Mouse (Mus musculus) sigmoid colon, adult 10 weeks (tissue): ENCODE results near the gene Hspa4. TPM values are rescaled to one million over a fixed set of nuclear protein-coding genes. Genes with fewer than 3 reads are reported as not detected.

Source experiments
- polyA plus RNA-seq: library from polyadenylated mRNA; stranded (reverse); fragments of 350-450 nt; fragmentation: Illumina TruSeq; extraction: RNeasy Lipid Tissue Mini Kit (QIAGEN cat#74804); gene quantifications from one replicate; pipeline ENCODE4 v1.2.3, GENCODE M21; 2014; ENCODE audit warnings: low read depth, low replicate concordance

The Hspa4 gene
- 419 TPM for polyA plus RNA-seq

DNA sequence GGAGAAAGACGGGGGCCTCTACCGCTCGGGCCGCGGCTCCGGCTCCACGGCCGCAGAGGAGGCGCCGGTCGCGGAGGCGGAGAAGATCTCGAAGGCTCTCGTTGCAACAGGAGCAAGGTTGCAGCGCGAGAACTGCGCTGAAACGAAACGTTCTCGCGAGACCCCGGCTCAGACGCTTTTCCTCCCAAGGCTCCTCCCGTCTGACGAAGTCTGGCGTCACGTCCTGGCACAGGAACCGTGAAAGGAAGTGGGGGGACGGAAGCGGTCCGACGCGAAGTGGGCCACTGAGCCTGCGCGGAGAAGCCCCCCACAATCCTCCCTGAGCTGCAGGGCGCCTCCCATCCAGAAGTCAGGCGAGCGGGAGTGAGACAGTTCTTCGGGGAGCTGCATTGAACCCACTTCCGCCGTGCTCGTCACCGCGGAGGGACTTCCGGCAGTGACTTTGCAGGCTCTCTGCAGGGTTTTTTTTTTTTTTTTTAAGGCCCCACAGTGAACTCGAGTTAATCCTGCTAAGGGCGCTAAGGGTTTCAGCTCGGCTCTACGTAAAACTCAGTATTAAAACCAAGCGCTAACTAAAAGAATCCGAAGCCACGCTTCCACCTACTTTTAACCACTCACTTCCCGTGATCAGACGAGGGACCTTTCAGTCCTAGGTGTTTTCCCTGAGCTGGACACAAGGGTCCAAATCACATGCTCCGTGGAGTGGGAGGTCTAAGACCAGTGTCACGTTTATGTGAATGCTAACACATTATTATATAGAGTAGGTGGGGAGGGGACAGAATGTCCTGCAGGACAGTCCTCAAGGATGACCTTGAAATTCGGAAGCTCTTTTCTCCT lies at the start of gene Hspa4:
Gene Hspa4, minus strand, starts transcription at position 128 of the 837 bp plus-strand sequence.

GRCm38 (mm10) chr11:53324512-53324968 lies 24.3 kb upstream of the Hspa4 start, which contains the start of gene Zcchc10:
Zcchc10 (plus strand) TSS chr11:53324679.

Other genes starting within 250 kb of the Hspa4 start
- 28.0 TPM for gene Zcchc10, start 24.2 kb upstream of the Hspa4 start, polyA plus RNA-seq
- 181 TPM for gene Aff4, start 50.4 kb upstream of the Hspa4 start, polyA plus RNA-seq
- not detected for gene Leap2, start 122.7 kb upstream of the Hspa4 start, polyA plus RNA-seq
- 42.0 TPM for gene Uqcrq, start 130.4 kb upstream of the Hspa4 start, polyA plus RNA-seq
- not detected for gene Gdf9, start 130.6 kb upstream of the Hspa4 start, polyA plus RNA-seq
- gene Gm10447, start 156.7 kb upstream of the Hspa4 start, polyA plus RNA-seq: 0.19 TPM
- not detected for gene Shroom1, start 156.7 kb upstream of the Hspa4 start, polyA plus RNA-seq
- not detected for gene Gm9837, start 170.0 kb upstream of the Hspa4 start, polyA plus RNA-seq
- gene Gm9945, start 179.7 kb upstream of the Hspa4 start, polyA plus RNA-seq: not detected
- gene Sowaha, start 179.8 kb upstream of the Hspa4 start, polyA plus RNA-seq: 3.4 TPM
- gene Sept8, start 218.8 kb upstream of the Hspa4 start, polyA plus RNA-seq: 24.3 TPM